Mouse (Mus musculus): Measurements from ENCODE around the gene Wdr86. TPM values are rescaled to one million over a fixed set of nuclear protein-coding genes. Genes with fewer than 3 reads are reported as not detected.
"Not testable (repeated sequence)": the region's sequence is repeated elsewhere in the genome, so short reads cannot be mapped to it uniquely, and the experiment has no call there.

Gene Wdr86
- 0.30 and 1.5 TPM in 2 replicates for total RNA-seq (2017)

GRCm38 (mm10) chr5:24730488-24730871, at the start of gene Wdr86:
Gene Wdr86, minus strand, starts transcription at chr5:24730727.
- ATAC-seq (replicated peaks in 1 of 2; ENCODE audit: insufficient read depth in 1 of 2, low FRiP score in 2 of 2, low TSS enrichment in 1 of 2, low read depth in 1 of 2, poor library complexity in 2 of 2, severe bottlenecking in 2 of 2): no peak

GRCm38 (mm10) chr5:24779881-24780512, 49.5 kb upstream of the Wdr86 start:
- peak; percentile 62 to 76 for ATAC-seq (replicated peaks in 1 of 2; ENCODE audit: insufficient read depth in 1 of 2, low FRiP score in 2 of 2, low TSS enrichment in 1 of 2, low read depth in 1 of 2, poor library complexity in 2 of 2, severe bottlenecking in 2 of 2)

GRCm38 (mm10) chr5:24779321-24779720, 48.8 kb upstream of the Wdr86 start:
- ATAC-seq (replicated peaks in 1 of 2; ENCODE audit: insufficient read depth in 1 of 2, low FRiP score in 2 of 2, low TSS enrichment in 1 of 2, low read depth in 1 of 2, poor library complexity in 2 of 2, severe bottlenecking in 2 of 2): no peak

- no peak for ATAC-seq (replicated peaks in 1 of 2; ENCODE audit: insufficient read depth in 1 of 2, low FRiP score in 2 of 2, low TSS enrichment in 1 of 2, low read depth in 1 of 2, poor library complexity in 2 of 2, severe bottlenecking in 2 of 2)
Measured at GRCm38 (mm10) chr5:24778843-24779140, 48.3 kb upstream of the Wdr86 start.

GRCm38 (mm10) chr5:24778082-24778842, 47.7 kb upstream of the Wdr86 start:
- ATAC-seq (replicated peaks in 1 of 2; ENCODE audit: insufficient read depth in 1 of 2, low FRiP score in 2 of 2, low TSS enrichment in 1 of 2, low read depth in 1 of 2, poor library complexity in 2 of 2, severe bottlenecking in 2 of 2): no peak

GRCm38 (mm10) chr5:24776681-24777080, 46.2 kb upstream of the Wdr86 start:
- ATAC-seq (replicated peaks in 1 of 2; ENCODE audit: insufficient read depth in 1 of 2, low FRiP score in 2 of 2, low TSS enrichment in 1 of 2, low read depth in 1 of 2, poor library complexity in 2 of 2, severe bottlenecking in 2 of 2): no peak

- ATAC-seq (replicated peaks in 1 of 2; ENCODE audit: insufficient read depth in 1 of 2, low FRiP score in 2 of 2, low TSS enrichment in 1 of 2, low read depth in 1 of 2, poor library complexity in 2 of 2, severe bottlenecking in 2 of 2): not testable (repeated sequence)
Measured at GRCm38 (mm10) chr5:24774549-24774948, 44.0 kb upstream of the Wdr86 start.

GRCm38 (mm10) chr5:24757816-24758215, 27.3 kb upstream of the Wdr86 start, which contains the start of gene Crygn:
Gene Crygn, minus strand, starts transcription at chr5:24758008.
- no peak for ATAC-seq (replicated peaks in 1 of 2; ENCODE audit: insufficient read depth in 1 of 2, low FRiP score in 2 of 2, low TSS enrichment in 1 of 2, low read depth in 1 of 2, poor library complexity in 2 of 2, severe bottlenecking in 2 of 2)

GRCm38 (mm10) chr5:24756931-24757330, 26.4 kb upstream of the Wdr86 start:
- no peak for ATAC-seq (replicated peaks in 1 of 2; ENCODE audit: insufficient read depth in 1 of 2, low FRiP score in 2 of 2, low TSS enrichment in 1 of 2, low read depth in 1 of 2, poor library complexity in 2 of 2, severe bottlenecking in 2 of 2)

GRCm38 (mm10) chr5:24752175-24752498, 21.6 kb upstream of the Wdr86 start:
- ATAC-seq (replicated peaks in 1 of 2; ENCODE audit: insufficient read depth in 1 of 2, low FRiP score in 2 of 2, low TSS enrichment in 1 of 2, low read depth in 1 of 2, poor library complexity in 2 of 2, severe bottlenecking in 2 of 2): 0 out of 4 replicates have a peak, but pooled peaks of 1 of the 2 experiments have one; percentile 3

GRCm38 (mm10) chr5:24751305-24752174, 21.0 kb upstream of the Wdr86 start:
- ATAC-seq (replicated peaks in 1 of 2; ENCODE audit: insufficient read depth in 1 of 2, low FRiP score in 2 of 2, low TSS enrichment in 1 of 2, low read depth in 1 of 2, poor library complexity in 2 of 2, severe bottlenecking in 2 of 2): peak; percentile 47 to 68

- peak; percentile 81 to 87 for ATAC-seq (replicated peaks in 1 of 2; ENCODE audit: insufficient read depth in 1 of 2, low FRiP score in 2 of 2, low TSS enrichment in 1 of 2, low read depth in 1 of 2, poor library complexity in 2 of 2, severe bottlenecking in 2 of 2)
Measured at GRCm38 (mm10) chr5:24750321-24751304, 20.1 kb upstream of the Wdr86 start.

GRCm38 (mm10) chr5:24749731-24750130, 19.2 kb upstream of the Wdr86 start:
- ATAC-seq (replicated peaks in 1 of 2; ENCODE audit: insufficient read depth in 1 of 2, low FRiP score in 2 of 2, low TSS enrichment in 1 of 2, low read depth in 1 of 2, poor library complexity in 2 of 2, severe bottlenecking in 2 of 2): no peak

GRCm38 (mm10) chr5:24747533-24747932, 17.0 kb upstream of the Wdr86 start:
- ATAC-seq (replicated peaks in 1 of 2; ENCODE audit: insufficient read depth in 1 of 2, low FRiP score in 2 of 2, low TSS enrichment in 1 of 2, low read depth in 1 of 2, poor library complexity in 2 of 2, severe bottlenecking in 2 of 2): no peak

GRCm38 (mm10) chr5:24743956-24744355, 13.4 kb upstream of the Wdr86 start:
- no peak for ATAC-seq (replicated peaks in 1 of 2; ENCODE audit: insufficient read depth in 1 of 2, low FRiP score in 2 of 2, low TSS enrichment in 1 of 2, low read depth in 1 of 2, poor library complexity in 2 of 2, severe bottlenecking in 2 of 2)

- ATAC-seq (replicated peaks in 1 of 2; ENCODE audit: insufficient read depth in 1 of 2, low FRiP score in 2 of 2, low TSS enrichment in 1 of 2, low read depth in 1 of 2, poor library complexity in 2 of 2, severe bottlenecking in 2 of 2): no peak
Measured at GRCm38 (mm10) chr5:24741172-24741885, 10.8 kb upstream of the Wdr86 start.

Data from hematopoietic stem cell, adult 5-6 weeks (primary cell).